Mouse (Mus musculus): ENCODE measurements around the gene Stpg1. TPM values are rescaled to one million over a fixed set of nuclear protein-coding genes. Genes with fewer than 3 reads are reported as not detected.

Gene Stpg1
- polyA plus RNA-seq, 1 experiment from 2014 or later, result not detected

GRCm38 (mm10) chr4:135548521-135549077, 54.0 kb downstream of the Stpg1 start:
- POLR2A ChIA-PET, result no interaction called here
- no peak for ATAC-seq

GRCm38 (mm10) chr4:135549323-135549722, 54.7 kb downstream of the Stpg1 start:
- CTCF ChIA-PET, result no interaction called here
- TF ChIP-seq CTCF (IDR thresholded peaks at IDR 0.05), result no peak
- peaks cover 4% of the 10 kb centered on the region for H3K27me3 ChIP-seq
- in situ Hi-C loops (cut with MboI; ENCODE audit: low pct_unique_long_range_greater_than_20kb), result no loop called here
- DNase-seq (ENCODE audit: low read depth, low spot score) (no peak), ATAC-seq (no peak)
- POLR2A ChIA-PET, result no interaction called here

More at GRCm38 (mm10) chr4:135548521-135549077, 54.0 kb downstream of the Stpg1 start:
- in situ Hi-C loops (cut with MboI; ENCODE audit: low pct_unique_long_range_greater_than_20kb), result no loop called here
- no peak for DNase-seq (ENCODE audit: low read depth, low spot score)
- TF ChIP-seq CTCF (IDR thresholded peaks at IDR 0.05), result no peak
- CTCF ChIA-PET, result no interaction called here
- peaks cover 4% of the 10 kb centered on the region for H3K27me3 ChIP-seq

- in situ Hi-C loops (cut with MboI; ENCODE audit: low pct_unique_long_range_greater_than_20kb), result no loop called here
- ATAC-seq (no peak), DNase-seq (ENCODE audit: low read depth, low spot score) (no peak)
- H3K27me3 ChIP-seq, result no peaks in the 10 kb centered on the region
- ChIA-PET POLR2A (no interaction called here), CTCF (no interaction called here)
- no peak for TF ChIP-seq CTCF (IDR thresholded peaks at IDR 0.05)
Measured at GRCm38 (mm10) chr4:135563794-135564193, 69.2 kb downstream of the Stpg1 start.

- H3K27me3 ChIP-seq, result no peaks in the 10 kb centered on the region
- no peak for DNase-seq (ENCODE audit: low read depth, low spot score)
- TF ChIP-seq CTCF (IDR thresholded peaks at IDR 0.05), result no peak
- CTCF ChIA-PET, result no interaction called here
- no peak for ATAC-seq
- in situ Hi-C loops (cut with MboI; ENCODE audit: low pct_unique_long_range_greater_than_20kb), result loop anchor here (5.0 kb wide), 1 partner anchor 38 kb away; no protein-coding TSS in a partner anchor
- POLR2A ChIA-PET, result interaction anchor here (1.5 kb wide), 1 partner anchor 11 kb away, joined by 5 read pairs; no protein-coding TSS in a partner anchor
Measured at GRCm38 (mm10) chr4:135565400-135565799, 70.8 kb downstream of the Stpg1 start.

GRCm38 (mm10) chr4:135567042-135567441, 72.5 kb downstream of the Stpg1 start:
- no peak for TF ChIP-seq CTCF (IDR thresholded peaks at IDR 0.05)
- POLR2A ChIA-PET, result no interaction called here
- no peaks in the 10 kb centered on the region for H3K27me3 ChIP-seq
- DNase-seq (ENCODE audit: low read depth, low spot score) (no peak), ATAC-seq (no peak)
- in situ Hi-C loops (cut with MboI; ENCODE audit: low pct_unique_long_range_greater_than_20kb), result loop anchor here (5.0 kb wide), 1 partner anchor 40 kb away; no protein-coding TSS in a partner anchor
- CTCF ChIA-PET, result interaction anchor here (1.2 kb wide), 1 partner anchor 27 kb away, joined by 3 read pairs; no protein-coding TSS in a partner anchor

GRCm38 (mm10) chr4:135567484-135567883, 72.9 kb downstream of the Stpg1 start:
- H3K27me3 ChIP-seq, result no peaks in the 10 kb centered on the region
- ChIA-PET CTCF (interaction anchor here (1.2 kb wide), 1 partner anchor 28 kb away, joined by 3 read pairs; no protein-coding TSS in a partner anchor), POLR2A (no interaction called here)
- ATAC-seq (no peak), DNase-seq (ENCODE audit: low read depth, low spot score) (no peak)
- in situ Hi-C loops (cut with MboI; ENCODE audit: low pct_unique_long_range_greater_than_20kb), result loop anchor here (5.0 kb wide), 1 partner anchor 40 kb away; no protein-coding TSS in a partner anchor
- no peak for TF ChIP-seq CTCF (IDR thresholded peaks at IDR 0.05)

GRCm38 (mm10) chr4:135569201-135569600, 74.6 kb downstream of the Stpg1 start:
- ATAC-seq, result no peak
- in situ Hi-C loops (cut with MboI; ENCODE audit: low pct_unique_long_range_greater_than_20kb), result loop anchor here (5.0 kb wide), 1 partner anchor 42 kb away; no protein-coding TSS in a partner anchor
- no peaks in the 10 kb centered on the region for H3K27me3 ChIP-seq
- DNase-seq (ENCODE audit: low read depth, low spot score), result no peak
- POLR2A ChIA-PET, result no interaction called here
- CTCF ChIA-PET, result no interaction called here
- TF ChIP-seq CTCF (IDR thresholded peaks at IDR 0.05), result no peak

- no peak for ATAC-seq
- in situ Hi-C loops (cut with MboI; ENCODE audit: low pct_unique_long_range_greater_than_20kb), result no loop called here
- peak; percentile 55 for DNase-seq (ENCODE audit: low read depth, low spot score)
- H3K27me3 ChIP-seq, result no peaks in the 10 kb centered on the region
- POLR2A ChIA-PET, result interaction anchor here (1.3 kb wide), 1 partner anchor 49 kb away, joined by 3 read pairs; no protein-coding TSS in a partner anchor
- CTCF ChIA-PET, result interaction anchor here (1.6 kb wide), 1 partner anchor 96 kb away, joined by 3 read pairs; no protein-coding TSS in a partner anchor
- no peak for TF ChIP-seq CTCF (IDR thresholded peaks at IDR 0.05)
Measured at GRCm38 (mm10) chr4:135570152-135571036, 75.8 kb downstream of the Stpg1 start.

- no peak for TF ChIP-seq CTCF (IDR thresholded peaks at IDR 0.05)
- no peaks in the 10 kb centered on the region for H3K27me3 ChIP-seq
- DNase-seq (ENCODE audit: low read depth, low spot score) (no peak), ATAC-seq (no peak)
- CTCF ChIA-PET, result interaction anchor here (1.6 kb wide), 1 partner anchor 96 kb away, joined by 3 read pairs; no protein-coding TSS in a partner anchor
- in situ Hi-C loops (cut with MboI; ENCODE audit: low pct_unique_long_range_greater_than_20kb), result no loop called here
- POLR2A ChIA-PET, result interaction anchor here (1.3 kb wide), 1 partner anchor 50 kb away, joined by 3 read pairs; no protein-coding TSS in a partner anchor
Measured at GRCm38 (mm10) chr4:135571037-135571550, 76.5 kb downstream of the Stpg1 start.

GRCm38 (mm10) chr4:135572276-135572675, 77.7 kb downstream of the Stpg1 start:
- H3K27me3 ChIP-seq, result no peaks in the 10 kb centered on the region
- POLR2A ChIA-PET, result no interaction called here
- in situ Hi-C loops (cut with MboI; ENCODE audit: low pct_unique_long_range_greater_than_20kb), result no loop called here

More at GRCm38 (mm10) chr4:135572276-135572675, 77.7 kb downstream of the Stpg1 start:
- no peak for DNase-seq (ENCODE audit: low read depth, low spot score)
- no peak for TF ChIP-seq CTCF (IDR thresholded peaks at IDR 0.05)
- no peak for ATAC-seq
- CTCF ChIA-PET, result interaction anchor here (1.7 kb wide), 1 partner anchor 55 kb away, joined by 4 read pairs; no protein-coding TSS in a partner anchor

Measured in Patski (cell line).